Mouse (Mus musculus): ENCODE measurements around the gene Hist1h1d.
"Not testable (repeated sequence)": the region's sequence is repeated elsewhere in the genome, so short reads cannot be mapped to it uniquely, and the experiment has no call there.

Gene Hist1h1d

GRCm38 (mm10) chr13:23571504-23572217 is 18.6 kb downstream of the Hist1h1d start:
- not testable (repeated sequence) for DNase-seq (ENCODE audit: extremely low spot score, low read depth, low spot score)

DNA sequence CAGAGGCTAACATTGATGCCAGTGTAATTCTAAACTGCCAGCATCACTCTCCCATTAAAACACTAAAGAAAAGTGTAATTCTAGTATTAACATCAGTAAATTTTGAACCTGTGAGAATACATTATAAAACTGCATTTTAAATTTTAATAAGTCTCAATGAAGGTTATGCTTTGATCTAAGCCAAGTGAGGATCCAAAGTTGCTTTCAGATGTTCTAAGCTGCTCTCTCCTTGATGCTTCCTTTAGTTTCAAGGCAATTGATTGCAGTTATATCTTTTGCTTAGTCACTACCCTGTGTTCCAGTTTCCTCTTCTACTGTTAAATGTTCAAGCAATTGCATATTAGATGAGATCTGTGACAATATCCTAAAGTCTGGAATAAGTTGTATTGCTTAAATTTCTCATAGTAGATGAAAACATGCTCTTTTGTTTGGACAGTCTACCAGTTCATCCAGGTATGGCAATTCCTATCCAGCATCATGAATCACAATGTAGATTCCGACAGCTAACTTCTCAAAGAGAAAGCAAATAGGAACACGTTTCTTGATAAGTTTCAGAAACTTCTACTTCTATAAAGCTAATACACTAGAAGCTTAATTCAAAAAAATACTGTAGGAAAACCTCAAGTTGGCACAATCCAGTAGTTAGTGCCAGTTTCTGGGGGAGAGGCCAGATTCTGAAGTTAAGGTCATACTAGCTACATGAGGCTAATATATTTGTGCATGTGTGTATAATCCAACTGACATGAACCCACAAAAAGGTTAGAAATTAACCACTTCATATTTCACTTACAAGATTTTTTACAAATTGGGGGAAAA is 19.4 kb downstream of the Hist1h1d start:
- DNase-seq (ENCODE audit: extremely low spot score, low read depth, low spot score) = no peak

GRCm38 (mm10) chr13:23573034-23573897 is 20.2 kb downstream of the Hist1h1d start:
- DNase-seq (ENCODE audit: extremely low spot score, low read depth, low spot score) = not testable (repeated sequence)

- DNase-seq (ENCODE audit: extremely low spot score, low read depth, low spot score) = peak; percentile 98
These were observed 20.9 kb downstream of the Hist1h1d start, which contains the start of the genes Hist1h2bf and Hist1h2ad for GRCm38 (mm10) chr13:23573898-23574524. Gene Hist1h2bf, minus strand, starts transcription at chr13:23574196. Gene Hist1h2ad, plus strand, starts transcription at chr13:23574381.

GRCm38 (mm10) chr13:23574546-23575170 is 21.6 kb downstream of the Hist1h1d start:
- DNase-seq (ENCODE audit: extremely low spot score, low read depth, low spot score) = not testable (repeated sequence)

DNA sequence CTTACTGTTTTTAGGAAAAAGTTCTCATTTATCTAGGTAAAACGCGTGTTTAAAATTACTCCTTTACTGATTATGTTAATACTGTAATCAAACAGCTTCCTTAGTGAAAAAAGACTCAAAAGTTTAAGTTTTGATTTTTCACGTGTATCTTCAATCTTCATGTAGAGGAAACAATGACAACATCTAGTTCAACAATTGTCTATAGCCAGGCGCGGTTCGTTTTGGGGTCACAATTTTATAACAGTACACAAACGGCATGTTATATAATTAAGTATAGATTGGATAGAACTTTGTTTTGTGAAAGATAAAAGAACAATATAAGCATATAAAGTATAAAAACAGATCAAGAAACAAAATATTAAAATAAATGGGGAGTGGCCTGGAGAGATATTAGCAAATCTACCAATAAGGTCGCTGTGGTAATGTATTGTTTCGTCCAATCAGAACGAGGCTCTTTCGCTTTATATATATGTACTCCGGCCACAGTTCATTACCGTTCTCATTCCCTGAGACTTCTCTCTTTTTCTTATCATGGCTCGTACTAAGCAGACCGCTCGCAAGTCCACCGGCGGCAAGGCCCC is 22.3 kb downstream of the Hist1h1d start, which contains the start of gene Hist1h3d:
Hist1h3d (plus strand) TSS at position 493 of the 581 bp plus-strand sequence.
- no peak for DNase-seq (ENCODE audit: extremely low spot score, low read depth, low spot score)

- DNase-seq (ENCODE audit: extremely low spot score, low read depth, low spot score) = not testable (repeated sequence)
These were observed 22.8 kb downstream of the Hist1h1d start for GRCm38 (mm10) chr13:23575864-23576313.

DNA sequence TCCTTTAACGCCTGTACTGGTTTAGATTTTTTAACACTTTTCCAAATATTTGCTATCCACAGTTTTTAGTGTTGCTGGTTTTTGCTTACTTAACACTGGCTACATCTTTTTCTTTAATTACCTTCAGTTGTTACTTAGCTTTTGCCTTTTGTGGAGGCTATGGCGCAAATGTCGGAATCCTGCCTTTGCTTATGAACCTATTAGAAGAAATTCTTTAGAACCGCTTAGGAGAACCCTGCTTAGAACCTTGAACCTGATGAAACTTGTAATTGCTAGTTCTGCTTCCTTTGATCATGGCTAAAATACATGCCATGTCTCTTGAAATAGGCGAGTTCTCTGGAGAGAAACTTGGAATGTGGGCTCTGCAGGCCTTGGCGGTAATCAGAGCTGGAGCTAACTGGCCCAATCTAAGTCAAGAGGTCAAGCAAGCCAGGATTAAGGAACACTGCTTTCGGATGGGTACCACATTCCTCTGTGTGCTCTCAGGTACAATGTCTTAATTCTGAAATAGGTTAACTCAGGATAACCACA is 23.4 kb downstream of the Hist1h1d start:
- DNase-seq (ENCODE audit: extremely low spot score, low read depth, low spot score) = no peak

GRCm38 (mm10) chr13:23576906-23577639 is 24.0 kb downstream of the Hist1h1d start:
- DNase-seq (ENCODE audit: extremely low spot score, low read depth, low spot score) = no peak

DNA sequence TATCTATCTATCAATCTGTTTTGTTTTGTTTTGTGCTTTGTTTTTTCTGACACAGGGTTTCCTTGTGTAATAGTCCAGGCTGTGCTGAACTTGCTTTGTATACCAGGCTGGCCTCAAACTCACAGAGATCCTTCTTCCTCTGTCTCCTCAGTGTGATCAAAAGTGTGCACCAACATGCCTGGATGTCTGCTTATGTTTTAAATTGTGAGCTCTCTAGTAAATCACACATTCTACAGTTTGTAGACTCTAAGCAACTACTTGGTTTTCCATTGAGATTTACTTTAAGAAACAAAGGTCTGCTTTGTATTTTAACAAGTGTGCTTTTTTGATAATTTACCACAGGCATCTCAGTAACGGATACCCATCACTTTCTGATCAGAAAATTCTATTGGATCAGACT is 24.8 kb downstream of the Hist1h1d start:
- DNase-seq (ENCODE audit: extremely low spot score, low read depth, low spot score) = no peak

- no peak for DNase-seq (ENCODE audit: extremely low spot score, low read depth, low spot score)
These were observed 28.6 kb downstream of the Hist1h1d start, which contains the start of gene Hist1h4d for GRCm38 (mm10) chr13:23581408-23582218. Gene Hist1h4d, plus strand, starts transcription at chr13:23581598.

- no peak for DNase-seq (ENCODE audit: extremely low spot score, low read depth, low spot score)
These were observed 29.4 kb downstream of the Hist1h1d start for GRCm38 (mm10) chr13:23582219-23583056.

GRCm38 (mm10) chr13:23583387-23584068 is 30.5 kb downstream of the Hist1h1d start:
- no peak for DNase-seq (ENCODE audit: extremely low spot score, low read depth, low spot score)

GRCm38 (mm10) chr13:23584331-23584730 is 31.3 kb downstream of the Hist1h1d start:
- DNase-seq (ENCODE audit: extremely low spot score, low read depth, low spot score) = no peak

- no peak for DNase-seq (ENCODE audit: extremely low spot score, low read depth, low spot score)
These were observed 32.0 kb downstream of the Hist1h1d start for GRCm38 (mm10) chr13:23585029-23585441.

DNA sequence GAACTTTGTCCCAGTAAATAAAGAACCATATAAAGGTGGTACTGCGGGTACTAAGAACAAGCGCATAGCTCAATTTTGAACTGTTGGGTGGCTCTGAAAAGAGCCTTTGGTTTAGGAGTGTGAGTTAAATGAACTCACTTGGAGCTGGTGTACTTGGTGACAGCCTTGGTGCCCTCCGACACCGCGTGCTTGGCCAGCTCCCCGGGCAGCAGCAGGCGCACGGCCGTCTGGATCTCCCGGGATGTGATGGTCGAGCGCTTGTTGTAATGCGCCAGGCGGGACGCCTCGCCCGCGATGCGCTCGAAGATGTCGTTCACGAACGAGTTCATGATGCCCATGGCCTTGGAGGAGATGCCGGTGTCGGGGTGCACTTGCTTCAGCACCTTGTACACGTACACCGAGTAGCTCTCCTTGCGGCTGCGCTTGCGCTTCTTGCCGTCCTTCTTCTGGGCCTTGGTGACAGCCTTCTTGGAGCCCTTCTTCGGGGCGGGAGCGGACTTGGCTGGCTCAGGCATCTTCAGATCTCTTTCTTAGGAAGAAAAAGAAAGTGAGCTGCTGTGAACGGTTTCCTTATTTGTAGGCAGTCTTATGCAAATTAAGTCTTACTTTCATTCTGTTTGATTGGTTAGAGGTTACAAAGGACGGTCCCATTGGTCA is 32.5 kb downstream of the Hist1h1d start:
- peak; percentile 99 for DNase-seq (ENCODE audit: extremely low spot score, low read depth, low spot score)

All from hindlimb bud, embryonic 11.5 days (tissue).